Mouse (Mus musculus): ENCODE measurements around the gene Rtn4r.

DNA sequence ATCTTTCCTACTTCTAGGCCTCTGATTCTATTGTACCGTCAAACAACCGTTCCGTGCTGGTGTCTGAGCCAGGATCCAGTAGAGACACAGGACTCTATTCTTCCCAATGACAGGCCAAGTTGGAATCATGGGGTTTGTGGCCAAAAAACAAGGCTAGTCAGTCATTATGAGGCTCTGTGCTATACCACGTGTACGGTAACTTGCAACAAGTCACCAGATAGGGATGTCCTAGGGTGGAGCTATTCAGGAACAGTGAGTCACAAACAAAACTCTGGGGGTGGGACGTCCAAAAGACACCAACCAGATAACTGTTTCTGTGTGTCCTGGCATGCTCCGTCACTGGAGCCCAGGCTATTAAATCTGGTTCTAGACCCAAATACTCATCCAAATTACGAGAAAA, 55.3 kb downstream of the Rtn4r start:
- no peak for TF ChIP-seq CTCF (conservative IDR thresholded peaks at IDR 0.05; ENCODE audit: insufficient read depth, insufficient read length, low read depth, low read length)
- no peak for TF ChIP-seq POLR2A (IDR thresholded peaks at IDR 0.05; ENCODE audit: low read depth, low read length)

Data from kidney, adult 2 months (tissue).